Mouse (Mus musculus) retina, embryonic 14.5 days (tissue): ENCODE measurements at regions not wholly inside any gene's neighbourhood (a gene's known extent, or its start where the extent isn't known, plus 50 kb on each side); places are given as distances from the start of the nearest gene placed in this dataset.
"Not testable (repeated sequence)": the region's sequence is repeated elsewhere in the genome, so short reads cannot be mapped to it uniquely, and the experiment has no call there.

Source experiments
- DNase-seq: peaks from one replicate; pipeline ENCODE4 v3.0.0-alpha.2; 2015; ENCODE audit warnings: low spot score

GRCm38 (mm10) chr10:120284785-120285184 is 57.9 kb downstream of the Llph start:
- no peak for DNase-seq

GRCm38 (mm10) chr10:120291912-120292311 is 65.0 kb downstream of the Llph start:
- DNase-seq = no peak

- DNase-seq = not testable (repeated sequence)
Observed at GRCm38 (mm10) chr10:120293381-120293780, 66.5 kb downstream of the Llph start.

GRCm38 (mm10) chr10:120294487-120294886 is 67.6 kb downstream of the Llph start:
- peak; percentile 40 for DNase-seq

- peak; percentile 26 for DNase-seq
Observed at GRCm38 (mm10) chr10:120297311-120297710, 70.4 kb downstream of the Llph start.

GRCm38 (mm10) chr10:120298293-120298927 is 71.5 kb downstream of the Llph start:
- no peak for DNase-seq

GRCm38 (mm10) chr10:120306010-120306409 is 79.1 kb downstream of the Llph start:
- DNase-seq = peak; percentile 74

GRCm38 (mm10) chr10:120308681-120309080 is 81.8 kb downstream of the Llph start:
- no peak for DNase-seq
